Mouse (Mus musculus) naive thymus-derived CD4-positive, alpha-beta T cell, adult 2 months (primary cell): ENCODE results near the gene Tmem88b.

Source experiments
- DNase-seq: peaks from one replicate; pipeline ENCODE4 v3.0.0-alpha.2; 2011; ENCODE audit warnings: low read depth

Gene Tmem88b

DNA sequence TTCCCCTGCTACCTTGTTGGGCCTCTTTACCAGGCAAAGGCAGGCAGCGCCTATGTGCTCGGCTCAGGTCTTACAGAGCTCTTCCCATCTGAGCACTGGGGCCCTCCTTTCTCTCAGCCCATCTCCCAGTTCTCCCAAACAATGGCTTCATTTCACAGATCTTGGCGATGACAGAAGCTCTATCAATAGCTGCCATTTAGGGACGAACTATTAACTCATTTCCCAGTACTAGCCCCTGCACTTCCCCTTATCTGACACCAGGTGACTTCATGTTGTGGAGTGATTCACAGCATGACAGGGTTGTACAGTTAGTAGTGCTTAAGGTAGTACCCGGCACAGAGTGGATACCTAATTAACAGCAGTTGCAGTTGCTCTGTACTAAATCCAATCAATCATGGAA lies at the start of gene Tmem88b:
Tmem88b (minus strand) TSS at position 56 of the 400 bp plus-strand sequence.
- DNase-seq: no peak

DNA sequence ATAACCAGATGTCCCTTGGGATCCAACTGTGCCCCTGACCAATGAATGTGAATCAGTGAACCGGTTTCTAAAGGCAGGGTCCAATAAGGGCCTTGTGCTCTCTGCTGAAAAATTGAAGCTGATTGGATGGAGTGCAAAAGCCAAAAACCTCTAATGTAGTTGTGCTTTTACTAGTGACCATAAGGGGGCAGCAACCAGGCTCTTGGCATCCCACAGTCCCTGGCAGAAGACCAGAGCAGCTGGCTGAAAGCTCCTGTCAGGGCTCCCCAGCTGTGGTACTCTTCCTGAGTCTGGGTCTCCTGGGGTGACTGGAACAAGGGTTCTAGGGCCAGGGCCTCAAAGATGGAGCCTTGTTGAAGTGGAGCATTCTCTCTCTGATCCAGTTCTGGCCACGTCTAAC lies 48.2 kb upstream of the Tmem88b start:
- DNase-seq: peak; percentile 82

DNA sequence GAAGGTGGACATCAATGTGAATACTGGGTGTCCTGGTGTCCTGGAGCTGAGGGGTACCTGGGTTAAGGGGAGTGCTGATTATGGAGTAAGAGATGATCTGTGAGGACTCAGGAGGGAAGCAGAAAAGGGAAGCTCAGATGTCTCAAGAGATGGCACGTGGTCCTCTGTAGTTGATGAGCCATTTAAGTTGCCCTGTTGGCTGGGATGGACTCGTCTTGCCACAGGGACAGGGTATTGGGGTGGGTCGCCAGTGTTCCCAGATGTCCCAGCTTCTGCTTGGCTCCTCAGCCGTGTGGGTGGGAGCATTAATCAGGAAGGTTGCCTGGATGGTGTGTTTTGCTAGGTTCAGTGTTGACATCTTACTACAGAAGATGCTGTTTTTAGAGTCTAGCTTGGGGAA lies 47.6 kb upstream of the Tmem88b start:
- no peak for DNase-seq

DNA sequence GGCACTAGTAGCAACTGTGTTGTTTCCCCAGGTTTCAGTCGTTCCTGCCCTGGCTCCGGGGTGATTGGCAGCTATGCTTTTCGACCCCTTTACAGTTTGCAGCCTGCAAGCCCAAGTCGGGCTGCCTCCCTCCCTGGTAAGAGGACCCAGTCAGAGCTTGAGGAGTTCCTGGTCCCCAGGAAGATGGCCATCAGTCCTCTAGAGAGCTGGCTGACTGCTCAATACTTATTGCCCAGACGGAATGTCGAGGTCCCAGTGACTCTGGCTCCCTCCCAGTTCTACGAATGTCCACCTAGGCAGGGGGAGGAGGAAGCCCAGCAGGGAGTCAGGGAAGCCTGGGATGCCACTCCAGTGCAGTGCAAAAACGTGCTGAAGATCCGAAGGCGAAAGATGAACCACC lies 46.6 kb upstream of the Tmem88b start:
- no peak for DNase-seq

DNA sequence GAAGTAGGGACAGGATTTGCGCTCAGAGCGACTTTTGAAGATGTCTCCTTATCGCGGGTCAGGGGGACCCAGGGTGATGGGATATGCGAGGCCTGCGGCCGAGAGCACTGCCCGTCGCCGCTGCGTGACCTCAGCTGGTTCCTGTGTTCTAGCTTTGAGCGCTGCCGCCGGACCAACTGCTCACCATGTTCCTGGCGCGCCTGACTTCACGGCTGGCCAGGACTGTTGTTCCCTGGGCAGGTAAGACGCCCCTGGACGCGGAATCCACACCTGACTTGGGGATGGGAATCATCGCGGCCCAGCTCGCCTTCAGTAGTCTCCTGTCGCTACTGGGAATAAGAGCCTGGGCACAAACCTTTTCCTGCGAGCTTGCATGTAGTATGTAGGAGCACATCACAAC lies 46.2 kb upstream of the Tmem88b start:
- no peak for DNase-seq

DNA sequence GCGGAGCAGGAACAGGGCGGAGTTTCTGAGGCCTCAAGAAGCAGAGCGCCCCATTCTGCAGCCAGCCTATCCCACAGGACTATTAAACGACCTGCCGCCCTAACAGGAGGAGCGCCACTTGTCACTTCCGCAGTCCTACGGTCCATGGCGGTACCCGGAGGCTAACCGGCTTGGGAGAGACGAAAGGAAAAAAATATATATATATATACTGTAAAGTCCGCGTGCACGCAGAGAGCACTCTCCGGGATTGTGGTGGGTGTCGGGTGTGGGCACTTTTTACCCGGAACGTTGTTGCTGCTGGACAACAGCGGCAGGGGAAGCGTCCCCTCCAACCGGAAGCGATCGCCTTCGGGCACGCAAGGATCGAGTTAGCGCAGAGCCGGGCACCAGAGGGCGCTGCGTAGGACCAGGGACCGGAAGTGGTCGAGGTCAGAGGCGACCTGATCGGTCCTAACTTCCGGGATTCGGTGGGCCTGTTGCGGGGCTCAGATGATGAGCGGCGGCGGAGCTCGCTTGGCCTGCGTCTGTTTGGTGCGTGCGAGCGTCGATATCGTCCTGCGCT lies 45.6 kb upstream of the Tmem88b start, which contains the start of gene Aurkaip1:
Aurkaip1 (plus strand) TSS at position 68 of the 562 bp plus-strand sequence.
- peak; percentile 91 for DNase-seq

DNA sequence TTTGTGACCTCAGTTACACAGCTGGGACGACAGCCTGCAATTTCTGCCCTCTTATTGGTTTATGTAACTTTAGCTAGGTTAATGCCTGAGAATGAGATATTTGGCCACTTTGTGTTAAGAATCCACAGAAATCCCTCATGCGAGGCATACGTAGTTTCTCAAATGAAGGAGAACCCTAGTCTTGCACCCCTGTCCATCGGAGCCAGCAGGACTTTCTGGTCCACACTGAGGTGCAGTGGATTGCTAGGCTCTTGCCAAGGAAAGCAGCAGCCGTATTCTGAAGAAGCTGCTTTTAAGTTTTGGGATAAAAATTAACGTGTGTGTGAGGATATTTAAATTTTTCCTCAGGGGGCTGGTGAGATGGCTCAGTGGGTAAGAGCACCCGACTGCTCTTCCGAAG lies 44.9 kb upstream of the Tmem88b start:
- peak; percentile 37 for DNase-seq

DNA sequence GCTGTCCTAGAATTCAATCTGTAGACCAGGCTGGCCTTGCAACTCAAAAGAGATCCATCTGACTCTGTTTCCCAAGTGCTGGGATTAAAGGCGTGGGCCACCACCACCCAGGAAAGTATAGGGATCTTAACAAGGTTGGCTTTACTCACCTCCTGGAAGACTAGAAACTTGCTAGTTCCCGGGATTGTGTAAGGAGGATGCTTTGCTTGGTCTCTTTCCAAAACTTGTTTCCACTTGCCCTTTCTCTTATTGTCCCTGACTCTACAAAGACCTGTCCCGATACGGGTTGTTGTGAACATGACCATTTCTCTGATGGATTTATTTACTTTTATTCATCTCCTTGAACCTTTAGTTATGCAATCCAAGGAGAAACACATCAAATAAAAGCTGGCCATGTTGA lies 44.2 kb upstream of the Tmem88b start:
- DNase-seq: no peak

DNA sequence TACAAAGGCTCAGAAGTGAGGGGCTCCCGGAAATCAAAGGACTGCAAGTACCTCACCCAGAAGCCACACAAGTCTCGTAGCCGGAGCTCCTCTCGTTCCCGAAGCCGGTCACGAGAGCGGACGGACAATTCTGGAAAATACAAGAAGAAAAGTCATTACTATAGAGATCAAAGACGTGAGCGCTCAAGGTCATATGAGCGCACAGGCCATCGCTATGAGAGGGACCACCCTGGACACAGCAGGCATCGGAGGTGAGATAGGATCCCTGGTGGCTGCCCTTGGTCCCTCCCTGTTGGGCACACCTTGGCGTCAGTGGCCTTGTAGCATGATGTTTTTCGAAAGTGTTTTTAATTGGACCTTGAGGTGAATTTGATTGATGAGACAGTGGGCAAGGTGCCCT lies 37.8 kb upstream of the Tmem88b start:
- no peak for DNase-seq

DNA sequence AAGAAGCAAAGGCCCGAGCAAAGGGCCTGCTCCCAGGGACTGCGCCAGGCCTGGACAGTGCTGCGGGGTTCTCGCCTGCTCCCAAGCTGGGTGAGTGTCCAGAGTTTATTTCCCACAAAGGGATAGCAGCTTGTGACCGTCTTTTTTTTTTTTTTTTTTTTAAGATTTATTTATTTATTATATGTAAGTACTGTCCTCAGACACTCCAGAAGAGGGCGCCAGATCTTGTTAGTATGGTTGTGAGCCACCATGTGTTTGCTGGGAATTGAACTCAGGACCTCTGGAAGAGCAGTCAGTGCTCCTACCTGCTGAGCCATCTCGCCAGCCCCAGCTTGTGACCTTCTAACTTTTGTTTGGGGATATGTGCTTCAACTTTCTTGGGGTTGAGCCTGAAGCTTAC lies 35.4 kb upstream of the Tmem88b start:
- DNase-seq: peak; percentile 65

DNA sequence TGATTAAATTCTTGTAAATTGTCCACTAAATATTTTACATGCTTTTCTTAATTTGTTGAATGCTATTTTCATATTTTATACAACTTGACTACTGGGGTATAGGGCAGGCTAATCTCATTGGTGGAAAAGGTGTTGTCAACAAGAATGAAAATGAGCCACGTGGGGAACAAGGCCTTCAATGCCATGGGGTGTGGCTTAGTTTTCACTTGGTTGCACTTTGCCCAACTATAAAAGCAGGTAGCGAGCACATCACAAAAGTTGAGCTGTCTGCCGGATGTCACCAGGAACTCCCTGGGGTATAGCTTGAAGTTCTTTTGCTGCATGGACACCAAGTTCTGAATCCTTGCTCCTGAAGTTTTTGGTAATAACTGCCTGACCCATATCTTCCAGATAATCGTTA lies 31.9 kb upstream of the Tmem88b start:
- no peak for DNase-seq

DNA sequence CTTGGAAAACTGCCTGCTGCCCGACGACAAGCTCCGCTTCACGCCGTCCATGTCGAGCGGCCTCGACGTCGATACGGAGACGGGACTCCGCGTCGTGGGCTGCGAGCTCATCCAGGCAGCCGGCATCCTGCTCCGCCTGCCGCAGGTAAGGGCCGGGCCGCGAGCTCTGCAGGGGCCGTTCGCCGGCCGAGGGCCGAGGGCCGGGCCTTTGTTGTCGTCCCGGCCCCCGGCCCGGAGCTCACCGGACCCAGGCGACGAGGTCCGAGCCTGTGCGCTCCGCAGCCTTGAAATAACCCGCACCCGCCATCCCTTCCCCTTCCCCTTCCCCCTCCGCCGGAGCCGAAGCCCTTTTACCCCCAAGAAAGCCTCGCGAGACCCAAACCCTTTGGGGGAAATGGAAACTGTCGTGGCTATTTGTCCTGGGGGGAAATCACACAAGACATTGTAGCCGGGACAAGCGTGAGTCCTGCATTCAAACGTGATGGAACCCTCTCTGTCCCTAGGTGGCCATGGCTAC lies 27.0 kb upstream of the Tmem88b start:
- peak; percentile 50 for DNase-seq

DNA sequence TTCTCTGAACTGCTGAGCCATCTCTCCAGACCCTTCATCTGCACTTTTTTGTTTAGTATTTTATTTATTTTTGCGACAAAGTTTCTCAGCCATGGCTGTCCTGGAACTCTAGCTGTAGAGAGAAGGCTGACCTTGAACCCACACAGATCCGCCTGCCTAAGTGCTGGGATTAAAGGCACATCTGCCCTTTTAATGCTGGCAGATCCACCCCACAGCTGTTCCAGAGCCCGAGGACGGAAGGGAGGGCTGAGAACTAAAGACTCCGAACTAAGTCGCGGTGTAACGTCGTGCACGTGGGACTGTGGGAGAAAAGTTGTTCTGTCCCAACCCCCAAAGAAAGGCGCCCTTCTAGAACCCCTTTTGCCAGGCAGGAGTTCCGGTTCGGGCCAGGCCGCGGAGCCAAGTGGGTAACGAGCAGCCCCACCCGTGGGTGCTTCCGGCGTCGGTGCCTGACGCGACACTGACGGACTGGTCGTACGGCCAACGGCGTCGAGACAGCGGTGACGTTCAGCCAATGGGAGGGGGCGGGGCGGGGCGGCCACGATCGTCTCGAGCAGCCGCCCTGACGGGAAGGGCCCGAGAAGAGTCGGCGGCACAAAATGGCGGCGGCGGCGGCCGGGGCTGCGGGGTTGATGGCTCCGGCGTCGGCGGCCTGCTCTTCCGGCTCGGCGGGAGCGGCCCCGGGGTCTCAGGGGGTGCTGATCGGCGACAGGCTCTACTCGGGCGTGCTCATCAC lies 26.4 kb upstream of the Tmem88b start, which contains the start of gene Ccnl2:
Ccnl2 (plus strand) TSS at position 561 of the 736 bp plus-strand sequence.
- peak; percentile 99 for DNase-seq

DNA sequence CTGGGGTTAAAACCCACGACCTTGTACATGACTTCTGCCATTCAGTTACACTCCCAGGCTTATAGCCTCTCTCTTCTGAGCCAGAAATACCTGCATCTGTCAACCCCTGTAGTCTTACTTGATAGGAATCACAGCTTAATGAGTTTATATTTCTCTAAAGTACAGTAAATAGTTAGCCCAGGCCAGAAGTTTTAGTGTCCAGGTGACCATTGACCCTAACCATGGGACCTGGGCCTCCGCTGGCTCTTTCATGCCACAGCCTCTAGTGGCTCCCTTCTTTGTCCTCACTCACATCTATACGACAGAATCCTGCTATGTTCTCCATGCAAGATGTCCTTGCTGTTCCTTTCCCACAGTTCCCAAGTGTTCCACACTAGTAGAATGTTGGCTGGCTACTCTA lies 22.2 kb upstream of the Tmem88b start:
- no peak for DNase-seq

DNA sequence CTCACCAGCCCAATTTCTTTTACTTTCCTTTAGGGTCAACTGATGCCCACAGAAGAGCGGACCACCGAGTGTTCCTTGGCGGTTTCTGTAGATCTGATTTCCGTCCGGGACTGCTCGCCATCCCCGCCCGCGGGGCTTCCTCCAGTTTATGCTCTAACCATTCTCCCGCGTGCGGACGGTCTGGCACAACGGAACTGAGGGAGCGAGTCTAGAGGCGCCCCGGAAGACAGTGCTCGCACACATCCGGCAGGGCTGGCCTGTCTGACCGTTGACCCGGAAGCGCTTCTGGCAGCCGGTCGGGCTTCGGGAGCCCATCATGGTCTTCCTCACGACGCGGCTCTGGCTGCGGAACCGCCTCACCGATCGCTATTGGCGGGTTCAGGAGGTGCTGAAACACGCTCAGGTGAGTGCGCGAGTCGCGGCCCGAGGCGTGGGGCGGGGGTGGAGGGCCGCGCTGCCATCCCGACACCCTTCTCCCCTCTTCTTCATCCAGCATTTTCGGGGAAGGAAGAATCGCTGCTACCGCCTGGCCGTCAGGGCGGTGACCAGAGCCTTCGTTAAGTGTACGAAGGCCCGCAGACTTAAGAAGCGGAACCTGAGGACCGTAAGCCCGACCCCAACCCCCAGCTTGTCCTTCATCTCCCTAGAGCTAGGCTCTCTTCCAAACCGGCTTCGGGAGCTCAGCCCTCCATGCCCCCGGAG lies 17.8 kb upstream of the Tmem88b start:
- peak; percentile 97 for DNase-seq

DNA sequence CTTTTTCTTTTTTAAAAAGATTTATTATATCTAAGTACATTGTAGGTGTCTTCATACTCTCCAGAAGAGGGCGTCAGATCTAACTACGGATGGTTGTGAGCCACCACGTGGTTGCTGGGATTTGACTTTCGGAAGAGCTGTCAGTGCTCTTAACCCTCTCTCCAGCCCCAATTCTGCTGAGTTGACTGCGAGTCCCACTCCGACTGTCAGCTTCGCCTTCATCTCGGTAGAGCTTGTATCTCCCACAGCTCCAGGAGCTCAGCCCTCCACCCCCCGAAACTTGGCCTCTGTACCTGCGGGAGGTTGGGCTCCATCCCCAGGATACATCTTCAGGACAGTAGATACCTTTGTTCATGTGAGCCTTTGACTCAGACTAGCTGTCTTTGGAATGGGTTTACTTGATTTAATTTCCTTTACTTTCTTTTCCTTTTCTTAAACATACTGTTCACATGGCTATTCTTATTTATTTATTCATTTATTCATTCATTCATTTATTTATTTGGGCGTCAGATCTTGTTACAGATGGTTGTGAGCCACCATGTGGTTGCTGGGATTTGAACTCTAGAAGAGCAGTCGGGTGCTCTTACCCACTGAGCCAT lies 17.2 kb upstream of the Tmem88b start, which contains the start of gene Mrpl20:
Mrpl20 (plus strand) TSS at position 138 of the 599 bp plus-strand sequence.
- DNase-seq: peak; percentile 63

DNA sequence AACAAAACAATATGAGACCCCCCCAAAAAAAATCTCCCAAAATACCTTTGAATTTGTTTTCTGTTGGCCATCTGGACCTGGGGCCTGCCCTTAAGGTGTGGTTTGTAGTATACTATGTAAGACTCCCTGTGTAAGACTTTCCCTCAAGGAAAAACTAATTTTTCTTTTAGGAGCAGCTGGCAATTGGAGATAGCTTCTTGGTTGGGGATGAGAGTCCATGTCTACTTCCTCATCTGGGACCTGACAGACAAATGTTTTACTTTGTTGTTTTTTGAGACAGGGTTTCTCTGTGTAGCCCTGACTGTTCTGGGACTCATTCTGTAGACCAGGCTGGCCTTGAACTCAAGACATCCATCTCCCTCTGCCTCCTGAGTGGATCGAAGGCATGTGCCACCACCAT lies 16.4 kb upstream of the Tmem88b start:
- DNase-seq: no peak

DNA sequence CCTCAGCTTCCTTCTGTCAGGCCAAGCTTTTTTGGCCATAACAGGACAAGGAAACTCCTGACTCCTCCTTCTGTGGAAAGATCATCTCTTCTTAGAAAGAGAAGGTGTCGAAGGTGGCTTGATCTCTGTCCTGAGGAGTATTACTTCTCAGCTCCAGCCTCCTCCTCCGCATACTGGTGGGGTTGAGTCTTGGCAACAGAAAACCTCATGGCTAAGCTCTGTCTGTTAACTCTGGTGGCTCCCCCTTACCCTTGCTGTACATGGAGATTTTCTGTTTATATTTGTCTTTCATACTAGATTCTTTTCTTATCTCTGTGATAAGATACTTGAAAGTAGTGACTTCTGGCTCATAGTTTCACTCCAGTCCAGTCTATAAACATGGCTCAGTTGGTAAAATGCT lies 8.1 kb upstream of the Tmem88b start:
- DNase-seq: no peak

DNA sequence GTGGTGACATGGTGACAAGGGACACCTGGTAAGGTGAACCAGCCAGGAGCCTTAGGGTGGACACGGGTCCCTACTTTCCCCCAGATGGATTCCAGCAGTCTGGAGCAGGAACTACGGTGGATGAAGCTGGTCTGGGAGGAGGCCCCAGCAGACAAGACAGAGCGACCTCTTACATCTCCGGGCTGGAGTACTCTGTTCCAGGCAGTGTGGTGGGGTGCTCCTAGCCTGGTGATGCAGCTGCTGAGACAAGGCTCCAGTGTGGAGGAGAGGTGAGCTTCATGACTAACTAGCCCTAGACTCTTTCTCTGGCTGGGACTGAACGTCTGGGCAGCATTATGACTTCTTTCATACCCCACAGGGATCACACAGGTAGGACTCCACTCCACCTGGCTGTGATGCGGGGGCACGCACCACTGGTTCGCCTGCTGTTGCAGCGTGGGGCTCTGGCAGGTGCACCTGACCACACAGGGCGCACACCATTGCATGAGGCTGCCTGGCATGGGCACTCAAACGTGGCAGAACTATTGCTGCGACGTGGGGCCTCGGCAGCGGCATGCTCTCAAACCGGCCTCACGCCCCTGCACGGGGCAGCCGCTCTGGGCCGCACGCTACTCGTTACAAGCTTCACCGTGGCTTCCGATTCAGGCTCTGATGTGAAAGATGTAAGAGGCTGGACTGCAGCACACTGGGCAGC lies 5.7 kb upstream of the Tmem88b start:
- no peak for DNase-seq

DNA sequence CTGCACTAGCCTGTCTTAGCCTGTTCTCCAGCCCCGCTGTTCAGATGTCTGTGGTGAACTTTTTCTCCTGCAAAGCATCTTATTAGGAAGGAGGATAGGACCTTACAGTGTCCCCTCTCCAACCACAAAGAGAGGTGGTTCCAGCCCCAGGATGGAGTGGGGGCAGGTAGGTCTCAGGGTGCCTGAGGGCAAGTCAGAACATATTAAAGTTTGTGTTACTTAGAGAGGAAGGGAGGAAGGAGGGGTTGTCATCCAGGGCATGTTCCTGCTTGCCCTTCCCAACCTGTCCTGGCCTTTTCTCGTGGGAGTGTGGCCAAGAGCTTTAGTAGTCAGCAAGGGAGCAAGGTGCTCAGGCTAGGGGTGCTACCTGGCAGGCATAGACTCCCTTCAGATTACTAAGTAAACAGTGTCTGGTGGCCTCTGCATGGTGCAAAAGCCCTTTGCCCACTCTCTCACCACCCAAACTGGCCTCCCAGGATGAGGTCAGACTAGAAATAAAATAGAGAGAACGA lies 5.0 kb upstream of the Tmem88b start:
- no peak for DNase-seq

DNA sequence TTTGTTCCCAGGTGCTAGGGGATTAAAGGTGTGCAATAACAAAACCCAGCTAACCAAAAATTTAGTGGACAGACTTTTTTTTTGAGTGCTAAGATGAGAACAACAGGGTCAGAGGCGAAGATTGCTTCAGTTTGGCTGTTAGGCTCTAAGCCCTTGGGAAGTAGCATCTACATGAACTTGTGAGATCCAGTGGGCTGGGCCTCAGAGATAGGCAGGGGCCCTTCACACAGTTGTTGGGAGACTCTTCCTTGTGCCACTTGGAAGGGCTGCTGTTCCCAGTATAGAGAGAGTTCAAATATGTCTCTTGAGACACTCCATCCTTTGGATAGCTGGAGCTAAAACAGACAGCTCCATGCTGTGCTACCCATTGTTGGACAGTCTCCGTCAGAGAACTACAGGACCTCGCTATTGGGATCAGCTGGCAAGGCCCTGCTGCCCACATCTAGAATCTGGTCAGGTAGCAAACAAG lies 4.4 kb upstream of the Tmem88b start, which contains the start of gene Ankrd65:
Ankrd65 (plus strand) TSS at position 419 of the 469 bp plus-strand sequence.
- no peak for DNase-seq
